Mouse (Mus musculus) bone marrow, adult 2 months (tissue): ENCODE measurements at regions not wholly inside any gene's neighbourhood (a gene's known extent, or its start where the extent isn't known, plus 50 kb on each side); places are given as distances from the start of the nearest gene placed in this dataset.

Source experiments
- H3K27ac ChIP-seq: fragments of 200-500 bp; 2 replicates; pipeline ENCODE4 v1.5.1; 2012; ENCODE audit warnings: low read depth, mild to moderate bottlenecking, control low read depth, inconsistent platforms, low read length; ENCODE audit not compliant: control insufficient read depth, poor library complexity, insufficient read depth
- H3K4me1 ChIP-seq: fragments of 200-500 bp; 2 replicates; pipeline ENCODE4 v1.6.1; 2011; ENCODE audit warnings: low read length; ENCODE audit not compliant: control insufficient read depth, insufficient read depth
- H3K4me3 ChIP-seq: fragments of 200-500 bp; replicated peaks from 2 replicates; pipeline ENCODE3; 2011; ENCODE audit warnings: mild to moderate bottlenecking, low read depth, low read length, control low read depth; ENCODE audit not compliant: control insufficient read depth
- CTCF ChIP-seq: fragments of 200-500 bp; IDR thresholded peaks from 2 replicates; pipeline ENCODE4 v1.5.1; 2011; ENCODE audit warnings: low read length, control low read depth; ENCODE audit not compliant: control insufficient read depth, insufficient read depth
- POLR2A ChIP-seq: fragments of 200-500 bp; IDR thresholded peaks from 2 replicates; pipeline ENCODE4 v1.6.1; 2011; ENCODE audit warnings: low read depth, mild to moderate bottlenecking, control low read depth, low read length, borderline replicate concordance; ENCODE audit not compliant: control insufficient read depth
- WGBS: fragments of 180-500 bp; shearing (Covaris S2); methylation state at CpG from one replicate; pipeline ENCODE4 v1.1.7; 2018; 5-methylcytosine and 5-hydroxymethylcytosine counted together

GRCm38 (mm10) chr16:95647854-95648253 is 54.0 kb upstream of the Ets2 start:
- 15% methylated on average over 13 of the region's 13 CpGs for WGBS
- Histone ChIP-seq H3K27ac (no peak overlapping the region), H3K4me1 (no peaks in the 10 kb centered on the region; the same call in 1 of the 2 replicates), H3K4me3 (no peak overlapping the region)
- TF ChIP-seq POLR2A = no peak
- TF ChIP-seq CTCF = peak; percentile 82

- 72% methylated on average over 15 of the region's 15 CpGs for WGBS
- no peaks in the 10 kb centered on the region; the same call in none of the 2 replicates for H3K4me1 ChIP-seq
These were observed 56.6 kb upstream of the Erg start for GRCm38 (mm10) chr16:95642784-95643590.

GRCm38 (mm10) chr16:95640670-95641069 is 54.3 kb upstream of the Erg start:
- Histone ChIP-seq H3K4me1 (no peaks in the 10 kb centered on the region; the same call in none of the 2 replicates), H3K4me3 (no peak overlapping the region), H3K27ac (no peak overlapping the region)
- TF ChIP-seq CTCF (no peak), POLR2A (no peak)
- 20% methylated on average over 3 of the region's 3 CpGs for WGBS

More at GRCm38 (mm10) chr16:95642784-95643590, 56.6 kb upstream of the Erg start:
- no peak for TF ChIP-seq POLR2A
- no peak for TF ChIP-seq CTCF
- Histone ChIP-seq H3K4me3 (no peak overlapping the region), H3K27ac (no peak overlapping the region)

GRCm38 (mm10) chr16:95639677-95640076 is 53.3 kb upstream of the Erg start:
- no peaks in the 10 kb centered on the region; the same call in none of the 2 replicates for H3K4me1 ChIP-seq
- no peak overlapping the region for H3K27ac ChIP-seq
- no peak overlapping the region for H3K4me3 ChIP-seq
- WGBS = 82% methylated on average over 3 of the region's 3 CpGs
- TF ChIP-seq POLR2A = no peak
- no peak for TF ChIP-seq CTCF

GRCm38 (mm10) chr16:95637850-95638249 is 51.5 kb upstream of the Erg start:
- WGBS = 44% methylated on average over 7 of the region's 7 CpGs
- TF ChIP-seq CTCF (no peak), POLR2A (no peak)

GRCm38 (mm10) chr16:95636615-95637014 is 50.2 kb upstream of the Erg start:
- Histone ChIP-seq H3K4me3 (no peak overlapping the region), H3K4me1 (no peaks in the 10 kb centered on the region; the same call in 1 of the 2 replicates), H3K27ac (no peak overlapping the region)
- 78% methylated on average over 7 of the region's 7 CpGs for WGBS
- TF ChIP-seq POLR2A (no peak), CTCF (no peak)

More at GRCm38 (mm10) chr16:95637850-95638249, 51.5 kb upstream of the Erg start:
- Histone ChIP-seq H3K4me3 (no peak overlapping the region), H3K4me1 (no peaks in the 10 kb centered on the region; the same call in 1 of the 2 replicates), H3K27ac (no peak overlapping the region)
